Mouse (Mus musculus) C2C12 (cell line): ENCODE measurements around the gene Nrm. TPM values are rescaled to one million over a fixed set of nuclear protein-coding genes. Genes with fewer than 3 reads are reported as not detected.
A peak's percentile ranks its signal among the peaks of the same experiment; 100 is the strongest.

Source experiments
- H3K27me3 ChIP-seq: one replicate; pipeline ENCODE4 v1.6.1; 2011; ENCODE audit not compliant: control insufficient read depth, insufficient read depth, insufficient read length
- H3K36me3 ChIP-seq: one replicate; pipeline ENCODE4 v1.6.1; 2011; ENCODE audit not compliant: control insufficient read depth, insufficient read depth
- H3K4me3 ChIP-seq: one replicate; pipeline ENCODE4 v1.5.1; 2011; ENCODE audit warnings: mild to moderate bottlenecking, control low read depth; ENCODE audit not compliant: poor library complexity, insufficient read depth, severe bottlenecking
- H3K79me2 ChIP-seq: one replicate; pipeline ENCODE4 v1.6.1; 2011; ENCODE audit not compliant: control insufficient read depth, insufficient read depth
- H3K79me3 ChIP-seq: one replicate; pipeline ENCODE4 v1.6.1; 2011; ENCODE audit warnings: low read depth, control low read depth
- H3ac ChIP-seq: one replicate; pipeline ENCODE3; 2011; ENCODE audit warnings: low read depth; ENCODE audit not compliant: control insufficient read depth, insufficient read length
- CEBPB ChIP-seq: IDR thresholded peaks from one replicate; pipeline ENCODE4 v1.6.1; 2011; ENCODE audit warnings: low read depth, mild to moderate bottlenecking, control low read depth, moderate library complexity
- CTCF ChIP-seq: IDR thresholded peaks from one replicate; pipeline ENCODE4 v1.5.1; 2011; ENCODE audit not compliant: control insufficient read depth, insufficient read depth, insufficient read length
- FOSL1 ChIP-seq: IDR thresholded peaks from one replicate; pipeline ENCODE4 v1.8.0; 2011; ENCODE audit warnings: mild to moderate bottlenecking, low read length; ENCODE audit not compliant: poor library complexity, insufficient read depth, severe bottlenecking
- MAX ChIP-seq: IDR thresholded peaks from one replicate; pipeline ENCODE4 v1.6.1; 2011; ENCODE audit warnings: mild to moderate bottlenecking, control low read depth
- MYOD1 ChIP-seq: IDR thresholded peaks from one replicate; pipeline ENCODE4 v1.6.1; 2011; ENCODE audit warnings: low read depth; ENCODE audit not compliant: control insufficient read depth, insufficient read length
- MYOG ChIP-seq: IDR thresholded peaks from one replicate; pipeline ENCODE4 v1.6.1; 2011; ENCODE audit not compliant: control insufficient read depth, insufficient read length; ENCODE audit errors: extremely low read depth
- USF1 ChIP-seq: IDR thresholded peaks from one replicate; pipeline ENCODE4 v1.6.1; 2011; ENCODE audit warnings: low read depth, mild to moderate bottlenecking, control low read depth, moderate library complexity
- long read RNA-seq, 2 experiments: library from polyadenylated mRNA; unstranded; transcript quantifications; one replicate each; pipeline ENCODE4 v2.0.0; 2019 to 2020
- polyA plus RNA-seq: library from polyadenylated mRNA; unstranded; fragments of >200 nt; fragmentation: generic; extraction: Trizol; gene quantifications from one replicate; pipeline ENCODE4 v1.2.1, GENCODE M21; 2012; ENCODE audit warnings: missing spikeins

Nrm gene
- 25.5 TPM for polyA plus RNA-seq
- long read RNA-seq, experiment 1, transcript Nrm-201 (4 exons, 1,466 nt), result major isoform, 33 of 37 reads
- long read RNA-seq, experiment 1, partial matches to known transcripts, result 1 of 37 reads
- long read RNA-seq, experiment 1, other reads (novel, unspliced or antisense), result 2 of 37 reads
- long read RNA-seq, experiment 2, transcript Nrm-201 (4 exons, 1,466 nt), result major isoform, 72 of 76 reads
- long read RNA-seq, experiment 2, partial matches to known transcripts, result 1 of 76 reads
- long read RNA-seq, experiment 2, other reads (novel, unspliced or antisense), result 2 of 76 reads

DNA sequence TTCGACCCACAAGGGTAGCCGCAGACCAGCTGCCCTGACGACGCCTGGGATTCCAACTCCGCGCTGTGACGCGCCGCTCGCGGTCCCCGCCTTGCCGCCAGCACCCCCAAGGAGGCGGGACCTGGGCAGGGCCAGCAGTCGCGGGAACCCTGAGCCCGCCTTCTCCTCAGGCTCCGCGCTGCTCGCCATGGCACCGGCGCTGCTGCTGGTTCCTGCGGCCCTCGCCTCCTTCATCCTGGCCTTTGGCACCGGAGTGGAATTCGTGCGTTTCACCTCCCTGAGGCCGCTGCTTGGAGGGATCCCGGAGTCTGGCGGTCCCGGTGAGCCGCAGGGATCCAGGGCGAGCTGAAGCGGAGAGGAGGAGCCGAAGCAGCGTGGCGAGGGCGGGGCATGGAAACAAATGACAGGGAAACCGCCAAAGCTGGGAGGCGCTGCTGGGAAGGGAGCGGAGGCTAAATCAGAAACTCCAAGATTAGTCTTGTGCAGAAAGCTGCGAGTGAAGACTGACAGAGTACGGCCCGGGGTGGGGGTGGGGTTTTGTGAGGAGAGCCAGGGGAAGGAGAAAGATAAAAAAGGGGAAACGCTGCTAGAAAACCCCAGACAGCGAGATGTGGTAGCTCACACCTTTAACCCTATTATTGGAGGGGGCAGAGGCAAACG is at the start of gene Nrm:
TSS of gene Nrm (plus strand) at position 121 of the 660 bp plus-strand sequence.
- peak within 1 kb of the TSS; percentile 40 for H3K4me3 ChIP-seq
- no peaks in the 10 kb centered on the region for H3K27me3 ChIP-seq
- peaks cover 3% of the 10 kb centered on the region for H3K79me3 ChIP-seq
- no peak for TF ChIP-seq CEBPB
- no peak for TF ChIP-seq MYOD1
- peak; percentile 13 for TF ChIP-seq CTCF
- no peak for TF ChIP-seq MYOG
- TF ChIP-seq FOSL1, result no peak
- peak; percentile 74 for TF ChIP-seq MAX
- no peak for TF ChIP-seq USF1
- peaks cover 26% of the 10 kb centered on the region for H3K79me2 ChIP-seq
- peaks cover 22% of the 10 kb centered on the region for H3K36me3 ChIP-seq
- H3ac ChIP-seq, result peak within 1 kb of the TSS; percentile 94

DNA sequence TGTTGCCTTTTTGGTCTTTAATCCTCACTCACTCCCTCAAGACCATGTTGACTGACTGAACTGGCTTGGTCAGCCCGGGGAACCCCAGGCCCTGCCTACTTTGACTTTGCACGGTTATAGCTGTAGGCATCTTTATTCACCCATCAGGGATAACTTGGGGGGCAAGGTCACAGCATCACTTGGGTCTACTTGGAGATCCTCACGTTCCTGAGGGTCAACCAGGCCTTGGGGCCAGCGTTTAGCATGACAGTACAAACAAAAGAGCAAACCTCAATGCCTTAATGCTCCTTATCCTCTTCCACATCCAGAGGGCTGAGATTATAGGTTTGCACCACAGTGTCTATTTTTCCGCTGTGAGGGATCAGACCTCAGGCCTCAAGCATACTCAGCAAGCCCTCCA is 48.8 kb upstream of the Nrm start:
- no peak for TF ChIP-seq MYOG
- TF ChIP-seq MAX, result no peak
- TF ChIP-seq CEBPB, result no peak
- no peak for TF ChIP-seq FOSL1
- no peak for TF ChIP-seq MYOD1
- TF ChIP-seq CTCF, result no peak
- no peak for TF ChIP-seq USF1
- no peaks in the 10 kb centered on the region for H3K27me3 ChIP-seq
- no peak overlapping the region for H3K4me3 ChIP-seq
- H3K79me2 ChIP-seq, result no peaks in the 10 kb centered on the region
- H3ac ChIP-seq, result no peak overlapping the region
- H3K36me3 ChIP-seq, result no peaks in the 10 kb centered on the region
- no peaks in the 10 kb centered on the region for H3K79me3 ChIP-seq

DNA sequence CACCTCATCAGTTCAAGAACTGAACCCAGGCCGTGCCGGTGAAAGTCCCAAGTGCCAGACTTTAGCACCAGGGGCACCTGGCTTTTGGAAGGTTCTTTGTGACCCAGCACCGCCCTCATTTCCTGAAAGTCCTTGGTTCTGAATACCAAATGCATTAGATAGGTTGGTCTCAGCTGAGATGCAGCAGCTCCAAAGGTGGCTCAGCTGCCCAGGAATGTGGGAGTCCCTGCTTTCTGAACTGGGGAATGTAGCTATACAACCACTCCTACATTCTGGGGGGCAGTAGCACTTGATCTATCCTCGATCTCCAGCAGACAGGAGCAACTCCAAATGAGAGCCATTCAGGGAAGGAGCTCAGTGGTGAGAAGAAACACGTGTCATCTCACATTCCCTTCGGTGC is 48.4 kb upstream of the Nrm start:
- H3K4me3 ChIP-seq, result no peak overlapping the region

DNA sequence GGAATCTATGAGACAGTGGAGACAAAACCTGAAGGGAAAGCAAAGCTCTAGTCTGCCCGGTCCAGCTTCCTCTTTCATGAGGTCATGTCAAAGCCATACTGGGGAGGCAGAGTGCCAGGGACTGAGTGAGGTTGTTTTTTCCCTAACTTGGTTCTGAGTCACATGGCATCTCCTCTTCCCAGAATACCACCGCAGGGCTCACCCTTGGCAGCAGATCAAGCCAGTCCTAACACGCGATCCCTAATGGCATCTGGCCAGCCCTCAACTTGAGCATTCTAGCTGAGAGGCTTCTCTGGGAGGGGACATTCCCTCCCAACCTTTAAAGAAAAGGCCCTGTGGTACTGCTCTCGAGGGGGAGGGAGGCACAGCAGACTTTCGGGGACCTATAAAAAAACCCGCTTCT is 47.9 kb upstream of the Nrm start:
- Histone ChIP-seq H3ac (no peak overlapping the region), H3K36me3 (no peaks in the 10 kb centered on the region), H3K4me3 (no peak overlapping the region), H3K79me3 (no peaks in the 10 kb centered on the region), H3K79me2 (no peaks in the 10 kb centered on the region), H3K27me3 (no peaks in the 10 kb centered on the region)
- TF ChIP-seq USF1 (peak; percentile 86), MAX (peak; percentile 49), CEBPB (no peak)

More for the DNA sequence above, 48.4 kb upstream of the Nrm start:
- Histone ChIP-seq H3K79me3 (no peaks in the 10 kb centered on the region), H3K36me3 (no peaks in the 10 kb centered on the region), H3K27me3 (no peaks in the 10 kb centered on the region), H3ac (peak overlapping the region; percentile 39), H3K79me2 (no peaks in the 10 kb centered on the region)
- TF ChIP-seq CEBPB (no peak), MAX (peak; percentile 4)

DNA sequence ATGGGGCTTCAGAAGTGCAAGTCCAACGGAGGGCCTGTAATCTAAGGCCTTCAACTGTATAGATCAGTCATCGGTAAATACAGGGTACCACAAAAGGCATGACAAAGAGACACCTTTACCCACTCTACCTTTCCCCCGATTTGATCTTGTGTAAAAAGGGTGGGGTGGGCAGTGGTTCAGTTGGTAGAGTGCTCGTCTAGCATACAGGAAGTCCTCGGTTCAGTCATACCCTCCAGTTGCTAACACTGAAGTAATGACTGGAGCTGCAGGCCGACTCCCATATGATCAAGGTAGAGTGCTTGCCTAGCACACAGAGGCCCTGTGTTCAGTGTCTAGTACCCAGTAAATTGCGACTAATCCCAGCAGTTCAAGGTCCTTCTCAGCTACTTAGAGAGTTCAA is 47.5 kb upstream of the Nrm start:
- Histone ChIP-seq H3K79me3 (no peaks in the 10 kb centered on the region), H3K4me3 (no peak overlapping the region), H3K27me3 (no peaks in the 10 kb centered on the region), H3K36me3 (no peaks in the 10 kb centered on the region), H3ac (peak overlapping the region; percentile 13), H3K79me2 (no peaks in the 10 kb centered on the region)
- no peak for TF ChIP-seq CEBPB
- no peak for TF ChIP-seq FOSL1
- TF ChIP-seq MYOD1, result no peak
- no peak for TF ChIP-seq CTCF
- no peak for TF ChIP-seq USF1
- TF ChIP-seq MAX, result no peak

DNA sequence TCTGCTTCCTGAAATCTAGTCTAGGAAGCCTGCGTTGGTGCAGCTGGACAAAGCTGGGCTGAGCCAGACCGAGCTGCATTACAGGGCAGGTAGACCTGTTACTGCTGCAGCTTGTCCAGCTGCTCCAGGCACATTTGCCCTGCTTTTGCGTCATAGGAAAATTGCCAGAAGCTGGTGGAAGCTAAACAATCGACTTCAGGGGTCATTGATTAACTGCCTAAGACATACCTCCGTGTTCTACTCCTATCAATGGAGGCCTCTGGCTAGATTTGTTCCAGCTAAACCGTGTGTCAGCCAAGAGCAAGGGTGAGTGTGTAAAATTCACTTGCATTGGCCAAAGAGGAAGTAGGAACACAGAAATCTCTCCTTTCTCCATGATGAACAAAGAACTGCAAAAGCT is 46.4 kb upstream of the Nrm start:
- no peak overlapping the region for H3ac ChIP-seq
- H3K36me3 ChIP-seq, result no peaks in the 10 kb centered on the region
- no peaks in the 10 kb centered on the region for H3K79me3 ChIP-seq
- TF ChIP-seq USF1 (no peak), CTCF (no peak), CEBPB (no peak), FOSL1 (no peak), MYOG (no peak), MYOD1 (no peak), MAX (no peak)
- H3K27me3 ChIP-seq, result no peaks in the 10 kb centered on the region
- no peak overlapping the region for H3K4me3 ChIP-seq
- H3K79me2 ChIP-seq, result no peaks in the 10 kb centered on the region
